Mouse (Mus musculus) testis, adult 2 months (tissue): ENCODE measurements around the gene Oasl1. TPM values are rescaled to one million over a fixed set of nuclear protein-coding genes. Genes with fewer than 3 reads are reported as not detected.

ENCODE experiments used
- H3K27ac ChIP-seq: fragments of 200-500 bp; 2 replicates; pipeline ENCODE4 v1.5.1; 2012; ENCODE audit warnings: low read depth, low read length; ENCODE audit not compliant: control insufficient read depth, insufficient read depth
- H3K27me3 ChIP-seq: fragments of 200-500 bp; 2 replicates; pipeline ENCODE4 v1.6.1; 2012; ENCODE audit warnings: mild to moderate bottlenecking, low read length, moderate library complexity; ENCODE audit not compliant: control insufficient read depth, insufficient read depth
- H3K36me3 ChIP-seq: fragments of 200-500 bp; 2 replicates; pipeline ENCODE4 v1.6.1; 2012; ENCODE audit warnings: mild to moderate bottlenecking, low read length; ENCODE audit not compliant: control insufficient read depth, insufficient read depth
- H3K4me1 ChIP-seq: fragments of 200-500 bp; 2 replicates; pipeline ENCODE4 v1.6.1; 2012; ENCODE audit warnings: low read length; ENCODE audit not compliant: control insufficient read depth, insufficient read depth
- H3K4me3 ChIP-seq: fragments of 200-500 bp; 2 replicates; pipeline ENCODE4 v1.5.1; 2012; ENCODE audit warnings: low read depth, mild to moderate bottlenecking, low read length, moderate library complexity, mixed read lengths; ENCODE audit not compliant: control insufficient read depth
- CTCF ChIP-seq: fragments of 200-500 bp; IDR thresholded peaks from 2 replicates; pipeline ENCODE4 v1.5.1; 2012; ENCODE audit warnings: low read depth, mild to moderate bottlenecking, inconsistent platforms, low read length, moderate library complexity; ENCODE audit not compliant: control insufficient read depth, insufficient read depth, insufficient replicate concordance
- POLR2A ChIP-seq: fragments of 200-500 bp; IDR thresholded peaks from 2 replicates; pipeline ENCODE4 v1.6.1; 2012; ENCODE audit warnings: low read depth, mild to moderate bottlenecking, inconsistent platforms, low read length, moderate library complexity; ENCODE audit not compliant: control insufficient read depth
- polyA plus RNA-seq: library from polyadenylated mRNA; depleted of rRNA; stranded (reverse); fragments of >200 nt; gene quantifications from 2 replicates; pipeline ENCODE4 v1.2.3, GENCODE M21; 2012; rRNA removed

The Oasl1 gene
- polyA plus RNA-seq, 1 experiment = 3.0 TPM

DNA sequence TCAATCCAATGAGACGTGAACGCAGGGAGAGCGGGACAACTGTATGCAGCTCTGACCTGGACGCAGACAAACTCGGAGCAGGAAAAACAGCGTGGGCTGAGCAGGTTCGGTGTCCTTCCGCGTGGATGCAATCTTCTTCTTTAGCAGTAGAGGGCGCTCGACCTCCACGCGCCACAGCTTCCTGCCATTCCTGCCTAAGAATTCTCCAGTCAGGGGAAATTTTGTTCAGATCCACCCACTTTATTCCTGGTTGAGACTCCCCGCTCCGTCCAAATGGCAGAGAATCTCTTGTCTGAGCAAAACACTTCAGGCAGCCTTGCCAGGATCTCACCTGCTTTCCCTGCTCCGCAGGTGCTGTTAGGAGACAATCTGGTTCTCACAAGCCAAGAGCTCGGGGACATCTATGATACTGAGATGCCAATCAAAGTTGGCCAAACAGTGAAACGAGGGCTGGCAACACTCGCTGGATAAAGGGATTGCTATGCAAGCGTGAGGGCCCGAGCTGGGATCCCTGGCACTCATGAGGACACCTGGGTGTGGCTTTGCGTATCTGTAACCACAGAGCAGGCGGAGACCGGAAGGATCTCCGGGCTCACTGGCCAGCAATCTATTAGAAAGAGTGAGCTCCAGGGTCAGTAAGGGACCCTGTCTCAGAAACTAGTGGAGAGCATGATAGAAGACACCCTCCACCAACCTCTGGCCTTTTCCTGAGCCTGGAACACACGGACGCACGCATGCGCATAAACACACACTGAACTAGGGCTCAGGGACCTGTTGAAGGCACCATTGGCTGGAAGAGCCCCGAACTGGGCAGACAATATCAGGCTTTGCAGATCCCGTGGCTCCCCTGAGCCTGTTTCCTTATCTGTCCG lies 56.4 kb downstream of the Oasl1 start:
- peaks cover 10% of the 10 kb centered on the region for H3K4me1 ChIP-seq
- TF ChIP-seq POLR2A (no peak), CTCF (peak; percentile 99)
- peak overlapping the region; percentile 66 for H3K4me3 ChIP-seq
- H3K36me3 ChIP-seq = no peaks in the 10 kb centered on the region
- no peak overlapping the region for H3K27ac ChIP-seq
- H3K27me3 ChIP-seq = no peaks in the 10 kb centered on the region

DNA sequence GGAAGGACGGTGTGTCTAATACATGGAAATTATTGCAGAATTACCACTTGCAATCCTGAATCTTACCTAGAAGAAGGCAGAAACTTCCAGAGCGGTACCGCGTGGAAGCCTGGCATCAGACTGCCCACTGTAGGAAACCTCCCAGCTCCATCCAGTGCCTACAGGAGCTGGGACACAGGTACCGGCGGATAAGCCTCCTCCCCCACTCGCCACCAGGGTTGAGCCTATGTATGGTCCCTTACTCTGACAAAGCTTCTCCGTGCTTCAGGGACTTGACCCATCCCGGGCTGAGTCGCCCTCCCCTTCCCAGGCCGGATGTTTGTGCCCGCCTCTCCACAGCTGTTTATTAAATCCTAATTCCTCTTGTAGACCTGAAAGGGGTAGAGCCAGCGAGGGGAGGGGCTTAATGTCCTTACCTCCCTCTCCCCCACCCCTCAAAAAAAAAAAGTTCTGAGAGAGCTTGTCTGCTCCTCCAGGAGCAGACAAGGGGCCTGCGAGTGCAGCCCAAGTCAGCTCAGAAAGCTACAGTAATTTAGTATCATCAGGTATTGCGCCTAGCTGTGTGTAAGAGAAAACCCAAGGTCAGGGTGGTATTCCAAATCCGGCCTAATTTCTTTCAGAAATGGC lies 57.2 kb downstream of the Oasl1 start:
- Histone ChIP-seq H3K4me3 (no peak overlapping the region), H3K36me3 (no peaks in the 10 kb centered on the region), H3K27me3 (no peaks in the 10 kb centered on the region), H3K27ac (no peak overlapping the region), H3K4me1 (peaks cover 10% of the 10 kb centered on the region)
- TF ChIP-seq POLR2A = no peak
- TF ChIP-seq CTCF = no peak

DNA sequence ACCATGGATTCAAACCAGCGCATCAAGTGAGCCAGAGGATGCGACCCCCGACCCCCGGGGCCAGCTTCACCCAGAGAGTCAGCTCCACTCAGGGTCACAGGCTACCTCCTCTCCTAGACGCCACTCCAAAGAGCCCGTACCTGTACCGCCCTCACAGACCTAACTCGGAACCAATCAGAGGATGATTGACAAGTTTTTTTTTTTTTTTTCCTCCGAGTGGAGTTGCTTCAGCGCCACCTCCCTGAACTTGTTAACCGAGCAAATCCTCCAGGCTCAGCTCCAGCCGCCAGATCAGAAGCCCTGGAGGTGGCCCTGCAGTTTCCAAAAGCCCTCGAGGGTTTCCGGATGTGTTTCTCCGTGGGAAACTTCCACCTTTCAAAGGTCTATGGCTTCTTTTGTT lies 59.0 kb downstream of the Oasl1 start:
- no peak overlapping the region for H3K4me3 ChIP-seq
- no peaks in the 10 kb centered on the region for H3K27me3 ChIP-seq
- H3K27ac ChIP-seq = no peak overlapping the region
- TF ChIP-seq POLR2A (no peak), CTCF (no peak)
- H3K4me1 ChIP-seq = peaks cover 10% of the 10 kb centered on the region
- no peaks in the 10 kb centered on the region for H3K36me3 ChIP-seq

DNA sequence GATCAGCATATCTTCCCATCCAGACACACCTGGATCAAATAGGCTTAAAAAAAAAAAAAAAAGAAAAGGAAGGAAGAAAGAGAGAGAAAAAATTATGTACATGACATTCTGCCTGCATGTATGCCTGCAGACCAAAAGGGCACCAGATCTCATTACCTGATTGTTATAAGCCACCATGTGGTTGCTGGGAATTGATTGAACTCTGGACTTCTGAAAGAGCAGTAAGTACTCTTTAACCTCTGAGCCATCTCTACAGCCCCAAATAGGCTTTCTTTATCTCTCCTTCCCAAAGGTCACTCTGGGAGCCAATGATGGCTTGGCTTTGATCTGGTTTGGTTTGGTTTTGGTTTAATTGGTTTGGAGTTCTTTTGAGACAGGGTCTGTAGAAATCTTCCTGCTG lies 62.0 kb downstream of the Oasl1 start:
- Histone ChIP-seq H3K36me3 (no peaks in the 10 kb centered on the region), H3K4me1 (peaks cover 4% of the 10 kb centered on the region)
- TF ChIP-seq POLR2A (no peak), CTCF (no peak)

More for the DNA sequence above, 62.0 kb downstream of the Oasl1 start:
- Histone ChIP-seq H3K27me3 (no peaks in the 10 kb centered on the region), H3K4me3 (no peak overlapping the region), H3K27ac (no peak overlapping the region)

Other genes starting within 250 kb of the Oasl1 start
- 10.5 TPM in 2 replicates for gene Gltp, start 232.3 kb upstream of the Oasl1 start, polyA plus RNA-seq
- 71.8 and 74.7 TPM in 2 replicates for gene Tchp, start 215.5 kb upstream of the Oasl1 start, polyA plus RNA-seq
- gene Ankrd13a, start 148.6 kb upstream of the Oasl1 start, polyA plus RNA-seq = 167 and 170 TPM in 2 replicates
- 15.1 and 16.1 TPM in 2 replicates for gene Git2, start 147.7 kb upstream of the Oasl1 start, polyA plus RNA-seq
- gene 1500011B03Rik, start 99.8 kb upstream of the Oasl1 start, polyA plus RNA-seq = 51.7 and 67.4 TPM in 2 replicates
- gene 4930519G04Rik, start 69.6 kb upstream of the Oasl1 start, polyA plus RNA-seq = 54.0 and 68.8 TPM in 2 replicates
- gene Gm9936, start 64.6 kb upstream of the Oasl1 start, polyA plus RNA-seq = not detected in 2 replicates
- gene Oasl2, start 26.3 kb upstream of the Oasl1 start, polyA plus RNA-seq = 3.9 and 4.4 TPM in 2 replicates
- 3.9 and 4.5 TPM in 2 replicates for gene 2210016L21Rik, start 18.9 kb downstream of the Oasl1 start, polyA plus RNA-seq
- 0.17 and 0.18 TPM in 2 replicates for gene Hnf1a, start 47.9 kb downstream of the Oasl1 start, polyA plus RNA-seq
- 88.6 and 93.9 TPM in 2 replicates for gene Sppl3, start 87.9 kb downstream of the Oasl1 start, polyA plus RNA-seq
- gene Gm10401, start 175.1 kb downstream of the Oasl1 start, polyA plus RNA-seq = not detected in 2 replicates
- 11.2 and 12.1 TPM in 2 replicates for gene Acads, start 196.1 kb downstream of the Oasl1 start, polyA plus RNA-seq
- 15.7 and 21.1 TPM in 2 replicates for gene Unc119b, start 211.7 kb downstream of the Oasl1 start, polyA plus RNA-seq
- 85.1 and 115 TPM in 2 replicates for gene Mlec, start 234.9 kb downstream of the Oasl1 start, polyA plus RNA-seq